ENCODE assay signal across 9 mouse cellular contexts in the genomic region with DNA sequence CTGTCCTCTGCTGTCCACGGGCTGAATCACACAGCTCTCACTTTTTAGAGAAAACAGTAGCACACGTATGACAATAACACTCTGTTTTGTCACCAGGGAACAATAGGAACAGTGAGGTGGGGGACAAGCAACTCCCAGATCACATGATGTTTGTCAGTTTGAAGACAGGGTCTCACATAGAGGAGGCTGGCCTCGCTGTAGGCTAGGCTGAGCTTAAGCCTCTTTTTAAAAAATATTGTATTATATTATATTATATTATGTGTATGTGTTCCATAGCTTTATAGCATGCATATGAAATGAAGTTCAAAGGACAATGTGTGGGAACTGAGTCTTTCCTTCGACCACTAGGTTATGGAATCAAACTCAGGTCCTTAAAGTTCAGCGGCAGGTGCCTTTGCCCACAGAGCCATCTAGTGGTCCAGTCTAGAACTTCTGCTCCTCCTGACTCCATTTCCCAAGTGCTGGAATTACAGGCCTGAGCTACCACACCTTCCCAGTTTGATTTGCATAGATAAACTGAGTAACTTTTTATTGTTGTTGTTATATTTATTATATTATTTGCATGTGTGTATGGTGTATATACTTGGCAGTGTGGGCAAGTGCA. TPM values are rescaled to one million over a fixed set of nuclear protein-coding genes. Genes with fewer than 3 reads are reported as not detected.
A peak's percentile ranks its signal among the peaks of the same experiment; 100 is the strongest.
DNase-seq lines count a peak whose midpoint lies in the region; ATAC-seq and TF ChIP-seq lines count a peak whose summit lies in the region.
"Had no signal": no experiment of that assay in that cellular context is flagged by ENCODE, and none has a peak within 500 bp of the region (broad histone marks: within the 10 kb centered on the region; RNA-seq: fewer than 3 reads in every experiment).

No protein-coding gene starts in this region.

- DNase-seq in heart, adult 8-10 months (ENCODE audit: low spot score) = peak; percentile 64
- DNase-seq in heart, postnatal 25 days (ENCODE audit: low spot score) = no peak
- DNase-seq in c-Kit-positive CD71-positive TER-119-positive erythroid progenitor cells, embryonic 14.5 days (ENCODE audit: low spot score) = peak; percentile 57
- DNase-seq in forebrain, postnatal 0 days = peak; percentile 74
- DNase-seq in kidney, postnatal 14 days = peak; percentile 81
- DNase-seq in lung, embryonic 14.5 days = peak; percentile 83
- DNase-seq in right cerebral cortex, postnatal 25 days = peak; percentile 26

- no peak overlapping the region for H3K4me2 ChIP-seq in forebrain, postnatal 0 days (ENCODE audit: low read depth)
- H3K4me2 ChIP-seq in lung, embryonic 14.5 days = no peak overlapping the region
- H3K4me2 ChIP-seq: lung, embryonic 15.5 days had no signal

- no peak overlapping the region for H3K27ac ChIP-seq in forebrain, postnatal 0 days (ENCODE audit: low read depth, low read length)
- no peak overlapping the region for H3K27ac ChIP-seq in lung, embryonic 14.5 days (ENCODE audit: low read depth)
- H3K27ac ChIP-seq: lung, embryonic 15.5 days had no signal

- ATAC-seq in forebrain, postnatal 0 days = no peak
- ATAC-seq in lung, embryonic 14.5 days (ENCODE audit: insufficient read depth) = 0 out of 2 replicates have a peak, but pooled peaks have one; percentile 41

- TF ChIP-seq CTCF in E14TG2a.4 (conservative IDR thresholded peaks at IDR 0.05; ENCODE audit: low read length) = peak; percentile 92
- peak; percentile 86 for TF ChIP-seq CTCF in forebrain, postnatal 0 days (IDR thresholded peaks at IDR 0.05; ENCODE audit: low read depth)
- TF ChIP-seq CTCF in lung, embryonic 14.5 days (IDR thresholded peaks at IDR 0.05; ENCODE audit: low read depth) = peak; percentile 88

- H3K36me3 ChIP-seq in E14TG2a.4 (ENCODE audit: insufficient read depth, low read length) = peaks cover 23% of the 10 kb centered on the region
- no peaks in the 10 kb centered on the region for H3K36me3 ChIP-seq in forebrain, postnatal 0 days (ENCODE audit: insufficient read depth)
- H3K36me3 ChIP-seq in lung, embryonic 14.5 days (ENCODE audit: insufficient read depth) = no peaks in the 10 kb centered on the region
- H3K36me3 ChIP-seq: lung, embryonic 15.5 days had no signal

- no peaks in the 10 kb centered on the region for H3K9me3 ChIP-seq in E14TG2a.4 (ENCODE audit: low read length)
- no peaks in the 10 kb centered on the region for H3K9me3 ChIP-seq in forebrain, postnatal 0 days (ENCODE audit: low read length)
- no peaks in the 10 kb centered on the region for H3K9me3 ChIP-seq in lung, embryonic 14.5 days (ENCODE audit: low read depth, low read length)
- H3K9me3 ChIP-seq: lung, embryonic 15.5 days had no signal

- WGBS in forebrain, postnatal 0 days = 43% methylated on average over 5 of the region's 5 CpGs
- 49% methylated on average over 5 of the region's 5 CpGs for WGBS in lung, embryonic 14.5 days

- H3K27me3 ChIP-seq in E14TG2a.4 (ENCODE audit: insufficient read depth, low read length) = no peaks in the 10 kb centered on the region
- no peaks in the 10 kb centered on the region for H3K27me3 ChIP-seq in forebrain, postnatal 0 days (ENCODE audit: insufficient read depth, low read length)
- H3K27me3 ChIP-seq in lung, embryonic 14.5 days (ENCODE audit: insufficient read depth, low read length) = no peaks in the 10 kb centered on the region
- H3K27me3 ChIP-seq: lung, embryonic 15.5 days had no signal

- H3K4me1 ChIP-seq in E14TG2a.4 (replicated peaks; ENCODE audit: low read depth, low read length) = peaks cover 49% of the 10 kb centered on the region
- H3K4me1 ChIP-seq in forebrain, postnatal 0 days (ENCODE audit: insufficient read depth) = no peaks in the 10 kb centered on the region
- no peaks in the 10 kb centered on the region for H3K4me1 ChIP-seq in lung, embryonic 14.5 days (ENCODE audit: insufficient read depth)

- intact Hi-C loops in heart, postnatal 25 days (cut with DNase I) = loop anchor here (1.0 kb wide), 1 partner anchor 68 kb away; no protein-coding TSS in a partner anchor

- no peak overlapping the region for H3K4me3 ChIP-seq in E14TG2a.4 (replicated peaks; ENCODE audit: low read length)
- no peak overlapping the region for H3K4me3 ChIP-seq in forebrain, postnatal 0 days (ENCODE audit: low read depth, low read length)
- no peak overlapping the region for H3K4me3 ChIP-seq in lung, embryonic 14.5 days (ENCODE audit: low read depth, low read length)
- H3K4me3 ChIP-seq: lung, embryonic 15.5 days had no signal

- no peak overlapping the region for H3K9ac ChIP-seq in forebrain, postnatal 0 days
- no peak overlapping the region for H3K9ac ChIP-seq in lung, embryonic 14.5 days
- H3K9ac ChIP-seq: lung, embryonic 15.5 days had no signal

RNA-seq across cellular contexts. Expression of gene Gss, which starts 8.6 kb away (rescaled TPM):
- total RNA-seq in heart, adult 8-10 months (2022) = 10 to 100 TPM; 14.2 to 15.6 (median 14.6) TPM
- 10 to 100 TPM; 13.4 to 13.9 TPM for total RNA-seq in heart, postnatal 25 days (2021)
- 10.0 and 11.9 TPM in 2 replicates for total RNA-seq in forebrain, postnatal 0 days (2014; rRNA removed)
- polyA plus RNA-seq in forebrain, postnatal 0 days (2015; fragmentation: Nextera tagmentation; extraction: Ambion mirVana) = 10.1 and 11.9 TPM in 2 replicates
- polyA plus RNA-seq in lung, embryonic 14.5 days (2014; fragmentation: Nextera tagmentation; extraction: Ambion mirVana) = 22.0 TPM in 2 replicates

RNA-seq across cellular contexts. Expression of gene Myh7b, which starts 27.0 kb away (rescaled TPM):
- 10 to 100 TPM; 21.9 to 55.5 (median 33.1) TPM for total RNA-seq in heart, adult 8-10 months (2022)
- total RNA-seq in heart, postnatal 25 days (2021) = 10 to 100 TPM; 35.4 to 36.0 TPM
- 0.29 and 1.0 TPM in 2 replicates for total RNA-seq in forebrain, postnatal 0 days (2014; rRNA removed)
- 1.3 and 2.0 TPM in 2 replicates for polyA plus RNA-seq in forebrain, postnatal 0 days (2015; fragmentation: Nextera tagmentation; extraction: Ambion mirVana)
- polyA plus RNA-seq in lung, embryonic 14.5 days (2014; fragmentation: Nextera tagmentation; extraction: Ambion mirVana) = 0.32 and 0.36 TPM in 2 replicates

Comparison
In these comparisons a context has a peak if more than half of its experiments do, and no peak if none do; other contexts are left out.
1. RNA of gene Myh7b, which starts 27.0 kb away (total RNA-seq): 21.9 to 55.5 TPM in heart, adult 8-10 months and 35.4 to 36.0 TPM in heart, postnatal 25 days; 0.29 to 1.0 TPM in forebrain, postnatal 0 days; every median in the first group is over 10 times any median in the second.
2. Peak in every context shown above with its lines, with median percentiles within 50 percentile points of each other: CTCF ChIP-seq.